Mouse (Mus musculus) layer of hippocampus, adult 2 months (tissue): ENCODE measurements around the gene Sbf2. TPM values are rescaled to one million over a fixed set of nuclear protein-coding genes. Genes with fewer than 3 reads are reported as not detected.

ENCODE experiments used
- DNase-seq, 2 experiments: peaks; one replicate each; pipeline ENCODE4 v3.0.0; 2022; ENCODE audit warnings: low spot score in 2 of 2
- H3K27ac ChIP-seq: fragments of 200-600 bp; 2 replicates; pipeline ENCODE4 v1.8.1; 2022
- H3K4me3 ChIP-seq: fragments of 200-600 bp; 2 replicates; pipeline ENCODE4 v1.8.1; 2022; ENCODE audit warnings: mild to moderate bottlenecking
- CTCF ChIP-seq: fragments of 200-600 bp; conservative IDR thresholded peaks from 2 replicates; pipeline ENCODE4 v1.8.1; 2022; ENCODE audit warnings: antibody characterized with exemption, mild to moderate bottlenecking, moderate library complexity
- total RNA-seq, 2 experiments: library from RNA; stranded (reverse); gene quantifications; 2 replicates each; pipeline ENCODE4 v1.2.3; 2021

Sbf2 gene
- total RNA-seq, 2 experiments from 2014 or later: 69.8 to 78.0 TPM

- Histone ChIP-seq H3K27ac (peak overlapping the region; percentile 68), H3K4me3 (no peak overlapping the region)
- peak; percentile 17 to 21 for DNase-seq
- TF ChIP-seq CTCF: no peak
Observed at GRCm38 (mm10) chr7:110259966-110260711, 354.6 kb downstream of the Sbf2 start.

GRCm38 (mm10) chr7:110258196-110258950, 356.3 kb downstream of the Sbf2 start:
- DNase-seq: no peak
- H3K4me3 ChIP-seq: no peak overlapping the region
- no peak for TF ChIP-seq CTCF
- H3K27ac ChIP-seq: no peak overlapping the region; the same call in 1 of the 2 replicates

Other genes with a start within 250 kb of the Sbf2 start
- 1 to 10 TPM; 1.1 to 1.6 TPM for gene Adm, start 12.7 kb upstream of the Sbf2 start, total RNA-seq
- gene Ampd3, start 153.3 kb upstream of the Sbf2 start, total RNA-seq: 10 to 100 TPM; 20.8 to 25.1 TPM
- gene Rnf141, start 229.5 kb upstream of the Sbf2 start, total RNA-seq: 10 to 100 TPM; 83.4 to 90.6 TPM
- gene Lyve1, start 248.3 kb upstream of the Sbf2 start, total RNA-seq: 1 to 10 TPM in 1 of 2 experiments, under 1 TPM in 1; 0.66 to 2.5 TPM